Mouse (Mus musculus): Measurements from ENCODE around the gene Iffo1.

Gene Iffo1

DNA sequence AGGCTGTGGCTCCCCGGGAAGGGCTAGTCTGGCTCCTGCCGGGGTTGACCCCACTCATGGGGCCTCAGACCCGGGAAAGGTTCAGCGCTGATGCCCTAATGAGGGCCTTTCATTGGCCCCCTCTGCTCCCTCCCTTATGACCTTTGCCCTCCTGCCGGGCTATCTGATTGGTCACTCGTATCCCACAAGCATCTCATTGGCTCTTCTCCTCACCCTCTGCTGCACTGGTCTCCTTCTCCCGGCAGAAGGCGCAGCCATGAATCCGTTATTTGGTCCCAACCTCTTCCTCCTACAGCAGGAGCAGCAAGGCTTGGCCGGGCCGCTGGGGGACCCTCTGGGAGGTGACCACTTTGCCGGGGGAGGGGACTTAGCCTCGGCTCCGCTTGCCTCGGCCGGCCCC is at the start of gene Iffo1:
Gene Iffo1, plus strand, starts transcription at position 241 of the 400 bp plus-strand sequence.
- DNase-seq = peak; percentile 93 to 95

DNA sequence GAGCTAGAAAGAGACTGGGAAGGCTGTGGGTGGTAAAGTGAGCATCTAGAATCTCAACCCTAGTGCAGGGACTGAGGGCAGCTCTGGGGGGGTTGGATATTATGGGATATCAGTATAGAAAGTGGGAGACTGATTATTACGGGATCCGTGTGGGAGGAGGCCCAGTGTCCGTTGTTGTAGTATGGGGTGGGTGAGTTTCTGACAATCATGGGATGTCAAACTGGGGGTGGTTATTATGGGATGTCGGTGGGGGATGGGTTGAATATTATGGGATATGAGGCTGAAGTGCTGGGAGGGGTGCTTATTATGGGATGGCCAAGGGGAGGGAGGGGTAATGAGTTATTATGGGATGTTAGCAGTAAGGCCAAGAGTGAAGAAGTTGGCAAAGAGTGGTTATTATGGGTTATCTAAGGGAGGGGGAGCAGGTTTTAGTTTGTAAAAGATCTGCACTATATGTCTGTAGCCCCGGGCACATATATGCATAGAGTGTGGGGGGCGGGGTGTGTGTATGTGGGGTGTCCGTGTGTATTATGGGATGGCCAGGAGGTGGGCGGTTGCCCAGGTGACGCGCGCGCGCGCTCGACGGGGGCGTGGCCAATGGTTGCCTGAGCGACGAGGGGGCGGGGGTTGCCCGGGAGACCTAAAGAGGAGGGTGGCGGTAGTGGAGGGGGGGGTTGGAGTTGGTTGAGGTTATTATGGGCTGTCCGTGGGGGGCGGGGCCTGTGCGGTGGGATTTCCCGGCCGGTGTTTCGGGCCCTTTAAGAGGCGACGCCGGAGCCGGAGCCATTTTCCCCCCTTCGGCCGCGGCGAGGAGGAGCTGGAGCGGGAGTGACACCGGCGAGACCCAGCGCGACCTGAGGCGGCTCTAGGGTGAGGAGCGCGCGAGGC is 49.4 kb upstream of the Iffo1 start, which contains the start of gene Chd4:
Gene Chd4, plus strand, starts transcription at position 591 of the 888 bp plus-strand sequence.
- DNase-seq = peak; percentile 98 to 99

DNA sequence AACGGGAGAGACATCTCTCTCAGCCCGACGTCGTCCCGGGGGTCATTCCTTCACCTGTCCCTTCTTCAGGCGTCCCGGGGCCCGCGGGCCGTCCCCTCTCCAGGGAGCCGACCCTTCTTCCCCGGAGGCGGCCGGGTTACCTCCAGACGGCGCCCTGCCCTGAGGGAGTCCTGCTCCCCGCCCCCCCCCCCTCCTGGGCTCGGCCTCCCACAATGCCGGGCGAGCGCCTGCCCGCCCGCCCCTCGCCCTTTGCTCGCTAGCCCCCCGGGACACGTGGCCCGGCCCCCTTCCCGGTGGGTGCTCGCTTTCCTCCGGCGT is 48.8 kb upstream of the Iffo1 start:
- no peak for DNase-seq

GRCm38 (mm10) chr6:125096597-125097345 is 48.3 kb upstream of the Iffo1 start:
- peak; percentile 71 to 85 for DNase-seq

DNA sequence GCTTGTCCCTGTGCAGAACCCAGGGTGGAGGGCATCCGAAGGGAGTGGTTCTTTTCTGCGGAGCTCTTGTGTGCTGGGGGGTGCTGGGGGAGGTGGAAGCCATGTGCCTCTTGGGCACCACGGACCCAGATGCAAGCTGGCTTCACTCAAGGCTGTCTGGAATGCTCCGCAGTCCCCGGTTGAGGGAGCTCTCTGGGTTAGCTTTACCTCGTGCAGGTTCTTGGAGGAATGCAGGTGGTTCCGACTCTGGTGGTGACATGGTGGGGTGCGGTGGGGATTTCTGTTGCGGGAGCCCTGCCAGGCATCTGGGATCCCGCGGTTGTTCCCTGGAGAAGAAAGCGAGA is 47.7 kb upstream of the Iffo1 start:
- no peak for DNase-seq

- DNase-seq = no peak
Measured at GRCm38 (mm10) chr6:125097951-125098350, 47.1 kb upstream of the Iffo1 start.

- DNase-seq = no peak
Measured at GRCm38 (mm10) chr6:125098513-125098912, 46.5 kb upstream of the Iffo1 start.

- DNase-seq = peak; percentile 37 to 54
Measured at GRCm38 (mm10) chr6:125099421-125099971, 45.5 kb upstream of the Iffo1 start.

GRCm38 (mm10) chr6:125101444-125101843 is 43.6 kb upstream of the Iffo1 start:
- no peak for DNase-seq

- peak in 1 of 2 experiments; percentile 67 for DNase-seq
Measured at GRCm38 (mm10) chr6:125104223-125104622, 40.8 kb upstream of the Iffo1 start.

DNA sequence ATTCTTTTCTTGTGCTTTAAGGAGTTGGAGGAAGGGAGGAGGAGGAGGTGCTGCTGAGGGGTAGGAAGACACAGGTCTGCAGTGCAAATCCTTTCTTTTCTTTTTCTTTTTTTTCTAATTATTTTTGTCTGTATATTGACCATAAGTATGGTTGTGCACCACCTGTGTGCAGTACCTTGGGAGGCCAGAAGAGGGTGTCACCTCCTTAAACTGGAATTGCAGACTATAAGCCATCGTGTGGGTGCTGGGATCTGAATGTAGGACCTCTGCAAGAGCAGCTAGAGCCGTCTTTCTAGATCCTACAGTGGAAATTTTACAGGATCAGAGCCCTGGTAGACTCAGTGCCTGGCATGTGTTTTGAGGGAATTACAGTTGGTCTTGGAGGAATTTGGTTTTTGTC is 37.3 kb upstream of the Iffo1 start:
- DNase-seq = peak in 1 of 2 experiments; percentile 31

DNA sequence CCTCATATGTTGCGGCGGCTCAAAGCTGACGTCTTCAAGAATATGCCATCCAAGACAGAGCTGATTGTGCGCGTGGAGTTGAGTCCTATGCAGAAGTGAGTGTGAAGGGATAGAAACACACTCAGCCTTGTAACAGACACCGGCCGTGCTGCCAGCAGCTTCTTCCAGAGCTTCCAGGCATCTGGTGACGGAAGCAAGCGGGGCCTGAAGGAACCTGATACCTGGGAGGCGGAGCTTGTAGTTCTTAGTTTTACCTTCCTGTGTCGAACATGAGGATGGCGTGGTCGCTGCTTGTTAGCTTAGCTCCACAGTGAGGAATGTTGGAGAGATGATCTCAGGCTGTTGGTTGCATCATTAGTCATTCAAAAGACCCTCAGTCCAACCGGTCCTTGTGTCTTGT is 35.7 kb upstream of the Iffo1 start:
- no peak for DNase-seq

DNA sequence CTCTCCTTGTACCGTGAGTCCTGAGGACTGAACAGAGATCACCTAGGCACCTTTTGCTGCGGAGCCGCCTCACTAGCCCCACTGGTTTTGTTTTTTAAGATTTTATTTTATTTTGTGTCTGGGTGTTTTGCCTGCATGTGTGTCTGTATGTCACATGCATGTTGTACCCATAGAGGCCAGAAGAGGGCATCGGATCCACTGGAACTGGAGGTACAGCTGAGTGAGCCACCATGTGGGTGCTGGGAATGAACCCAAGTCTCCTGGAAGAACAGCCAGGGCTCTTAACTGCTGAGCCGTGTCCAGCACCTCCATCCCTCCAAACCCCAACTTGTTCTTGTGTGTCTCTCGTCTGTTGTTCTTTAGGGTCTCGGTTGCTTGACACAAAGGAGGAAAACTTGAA is 34.1 kb upstream of the Iffo1 start:
- peak; percentile 54 to 78 for DNase-seq

DNA sequence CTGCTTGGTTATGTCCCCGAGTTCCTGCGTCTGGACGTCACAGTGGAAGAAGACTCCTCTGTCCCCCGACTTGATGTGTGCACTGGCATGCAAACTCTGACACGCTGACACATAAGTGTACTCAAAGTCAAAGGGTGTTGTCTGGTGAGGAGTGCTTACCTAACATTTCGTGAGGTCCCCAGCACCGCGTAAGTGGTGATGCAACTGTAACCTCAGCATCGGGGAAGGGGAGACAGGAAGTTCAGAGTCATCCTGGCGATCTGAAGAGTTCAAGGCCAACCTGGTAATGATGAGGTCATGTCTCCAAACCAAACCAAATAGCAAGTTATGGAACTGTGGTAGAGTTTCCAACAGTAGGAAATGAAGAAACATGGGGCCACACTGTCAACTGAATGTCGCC is 32.5 kb upstream of the Iffo1 start:
- no peak for DNase-seq

DNA sequence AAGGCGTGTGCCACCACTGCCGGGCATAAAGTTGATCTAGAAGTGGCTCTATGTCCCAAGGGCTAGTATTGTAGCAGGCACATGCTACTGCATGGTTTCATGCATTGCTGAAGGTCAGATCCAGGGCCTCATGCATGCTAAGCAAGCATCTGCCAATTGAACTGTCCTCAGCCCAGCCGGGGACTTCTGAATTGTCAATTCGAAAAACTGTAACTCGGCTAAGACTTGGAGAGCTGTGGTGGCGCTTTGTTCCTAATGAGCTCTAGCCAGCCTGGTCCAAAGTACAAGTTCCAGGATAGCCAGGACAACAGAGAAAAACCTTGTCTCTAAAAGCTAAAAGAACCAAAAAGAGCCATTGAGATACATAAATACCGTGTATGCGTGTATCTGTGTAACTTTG is 25.7 kb upstream of the Iffo1 start:
- DNase-seq = peak; percentile 55

DNA sequence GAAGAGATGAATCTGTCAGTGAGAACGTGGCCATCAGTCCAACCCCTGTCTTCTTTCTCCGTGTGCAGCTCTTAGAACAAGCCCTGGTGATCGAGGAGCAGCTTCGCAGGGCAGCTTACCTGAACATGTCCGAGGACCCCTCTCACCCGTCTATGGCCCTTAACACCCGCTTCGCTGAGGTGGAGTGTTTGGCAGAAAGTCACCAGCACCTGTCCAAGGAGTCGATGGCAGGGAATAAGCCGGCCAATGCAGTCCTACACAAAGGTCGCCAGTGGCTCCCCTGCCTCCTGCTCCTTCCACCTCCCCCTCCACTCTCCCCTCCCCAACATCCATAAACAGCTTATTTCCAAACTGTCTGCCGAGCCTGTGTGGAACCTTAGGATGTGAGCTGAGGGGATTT is 16.3 kb upstream of the Iffo1 start:
- no peak for DNase-seq

DNA sequence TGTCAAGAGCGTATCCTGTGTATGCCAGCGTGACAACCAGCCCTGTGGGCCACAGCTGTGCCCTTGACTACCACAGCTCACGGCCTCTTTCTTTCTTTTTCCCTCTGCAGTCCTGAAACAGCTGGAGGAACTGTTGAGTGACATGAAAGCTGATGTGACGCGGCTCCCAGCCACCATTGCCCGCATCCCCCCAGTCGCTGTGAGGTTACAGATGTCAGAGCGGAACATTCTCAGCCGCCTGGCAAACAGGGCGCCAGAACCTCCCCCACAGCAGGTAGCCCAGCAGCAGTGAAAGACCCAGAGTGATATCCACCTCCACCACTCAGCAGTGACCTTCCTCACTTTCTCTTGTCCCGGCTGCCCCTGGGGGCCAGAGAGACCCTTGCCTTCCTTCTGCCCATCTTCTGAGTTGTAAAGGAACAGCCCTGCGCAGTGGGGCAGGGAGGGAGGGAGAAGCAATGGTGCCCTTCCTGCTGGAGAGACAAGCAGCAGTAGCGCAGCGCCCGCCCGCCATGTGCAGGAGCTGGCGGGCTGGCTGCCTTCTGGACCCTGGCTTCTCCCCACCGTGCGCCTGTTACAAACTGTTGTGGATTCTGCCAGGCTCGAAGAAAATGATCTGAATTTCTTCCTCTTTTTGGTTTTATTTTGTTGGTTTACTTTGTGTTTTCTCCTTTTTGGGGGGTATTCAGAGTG is 15.2 kb upstream of the Iffo1 start:
- peak in 1 of 2 experiments; percentile 35 for DNase-seq

GRCm38 (mm10) chr6:125131302-125132156 is 13.5 kb upstream of the Iffo1 start, which contains the start of gene Nop2:
Gene Nop2, plus strand, starts transcription at chr6:125131909.
- peak; percentile 91 to 94 for DNase-seq

- no peak for DNase-seq
Measured at GRCm38 (mm10) chr6:125132470-125132869, 12.6 kb upstream of the Iffo1 start.

- DNase-seq = peak; percentile 20 to 81
Measured at GRCm38 (mm10) chr6:125137002-125137671, 7.9 kb upstream of the Iffo1 start.

DNA sequence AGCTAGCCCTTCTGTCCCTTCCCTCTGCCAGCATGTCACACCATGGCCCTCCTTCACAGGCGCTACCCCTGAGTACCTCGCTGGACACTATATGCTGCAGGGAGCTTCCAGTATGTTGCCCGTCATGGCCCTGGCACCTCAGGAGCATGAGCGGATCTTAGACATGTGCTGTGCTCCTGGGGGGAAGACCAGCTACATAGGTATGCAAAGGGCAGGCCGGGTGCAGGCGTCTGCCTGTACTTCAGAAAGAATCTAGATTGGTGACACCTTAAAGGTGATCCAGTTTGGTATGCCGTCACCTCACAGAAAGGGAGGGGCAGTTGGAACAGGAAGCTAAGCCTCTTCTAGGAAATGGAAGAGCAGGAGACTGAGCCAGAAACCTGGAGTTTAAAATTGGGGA is 5.3 kb upstream of the Iffo1 start:
- DNase-seq = no peak
